Mouse (Mus musculus) neural tube, embryonic 14.5 days (tissue): ENCODE results near the gene Sox18. TPM values are rescaled to one million over a fixed set of nuclear protein-coding genes. Genes with fewer than 3 reads are reported as not detected.

Experiments used
- ATAC-seq: fragments of 200-750 bp; cut with Nextera tagmentation; 2 replicates; pipeline ENCODE4 v1.8.0; 2017; ENCODE audit warnings: low read depth, mild to moderate bottlenecking, moderate TSS enrichment, moderate library complexity
- H3K27ac ChIP-seq: fragments of 300-500 bp; sonication (generic); 2 replicates; pipeline ENCODE4 v1.5.1; 2014; ENCODE audit warnings: low read depth, mild to moderate bottlenecking, control low read depth, low read length, moderate library complexity, mixed read lengths
- H3K27me3 ChIP-seq: fragments of 300-500 bp; sonication (generic); 2 replicates; pipeline ENCODE4 v1.6.1; 2014; ENCODE audit warnings: low read length; ENCODE audit not compliant: control insufficient read depth, insufficient read depth
- H3K36me3 ChIP-seq: fragments of 300-500 bp; sonication (generic); 2 replicates; pipeline ENCODE4 v1.6.1; 2014; ENCODE audit warnings: low read length, mixed read lengths; ENCODE audit not compliant: control insufficient read depth, insufficient read depth
- H3K4me1 ChIP-seq: fragments of 300-500 bp; sonication (generic); 2 replicates; pipeline ENCODE4 v1.6.1; 2014; ENCODE audit warnings: low read length; ENCODE audit not compliant: control insufficient read depth, insufficient read depth
- H3K4me2 ChIP-seq: fragments of 300-500 bp; sonication (generic); 2 replicates; pipeline ENCODE4 v1.6.1; 2014; ENCODE audit warnings: mild to moderate bottlenecking, low read depth, low read length, control low read depth
- H3K4me3 ChIP-seq: fragments of 300-500 bp; sonication (generic); 2 replicates; pipeline ENCODE4 v1.5.1; 2014; ENCODE audit warnings: low read depth, low read length, control low read depth, mixed read lengths
- H3K9ac ChIP-seq: fragments of 300-500 bp; sonication (generic); replicated peaks from 2 replicates; pipeline ENCODE4 v1.6.1; 2014; ENCODE audit warnings: low read depth, mild to moderate bottlenecking, control low read depth, low read length, mixed read lengths
- H3K9me3 ChIP-seq: fragments of 300-500 bp; sonication (generic); 2 replicates; pipeline ENCODE4 v1.6.1; 2016; ENCODE audit warnings: low read length; ENCODE audit not compliant: control insufficient read depth
- WGBS: fragments of 180-500 bp; shearing (Covaris S2); extraction: QIAGEN DNeasy Blood & Tissue Kit; methylation state at CpG from one replicate; pipeline ENCODE4 v1.1.7; 2014; 5-methylcytosine and 5-hydroxymethylcytosine counted together
- polyA plus RNA-seq: library from polyadenylated mRNA; unstranded; fragments of >200 nt; fragmentation: Nextera tagmentation; extraction: Ambion mirVana; gene quantifications from 2 replicates; pipeline ENCODE4 v1.2.1, GENCODE M21; 2014

Gene Sox18
- polyA plus RNA-seq, 1 experiment from 2014 or later = 12.7 TPM

GRCm38 (mm10) chr2:181646626-181647472 lies 24.6 kb downstream of the Sox18 start:
- Histone ChIP-seq H3K4me1 (no peaks in the 10 kb centered on the region), H3K9ac (no peak overlapping the region), H3K4me3 (no peak overlapping the region), H3K27ac (no peak overlapping the region), H3K36me3 (peaks cover 57% of the 10 kb centered on the region), H3K9me3 (no peaks in the 10 kb centered on the region), H3K27me3 (no peaks in the 10 kb centered on the region), H3K4me2 (no peak overlapping the region)
- WGBS = 85% methylated on average over 6 of the region's 6 CpGs
- ATAC-seq = no peak

- Histone ChIP-seq H3K9me3 (no peaks in the 10 kb centered on the region), H3K4me2 (no peak overlapping the region), H3K4me1 (no peaks in the 10 kb centered on the region), H3K9ac (no peak overlapping the region), H3K4me3 (no peak overlapping the region), H3K27me3 (no peaks in the 10 kb centered on the region), H3K27ac (no peak overlapping the region), H3K36me3 (peaks cover 59% of the 10 kb centered on the region)
- ATAC-seq = no peak
- 86% methylated on average over 3 of the region's 3 CpGs for WGBS
Observed at GRCm38 (mm10) chr2:181645666-181646065, 25.8 kb downstream of the Sox18 start.

GRCm38 (mm10) chr2:181644361-181644760 lies 27.1 kb downstream of the Sox18 start:
- ATAC-seq = no peak

GRCm38 (mm10) chr2:181635865-181636264 lies 35.6 kb downstream of the Sox18 start:
- no peaks in the 10 kb centered on the region for H3K27me3 ChIP-seq
- H3K4me3 ChIP-seq = no peak overlapping the region
- ATAC-seq = no peak
- no peak overlapping the region for H3K27ac ChIP-seq
- no peaks in the 10 kb centered on the region for H3K4me1 ChIP-seq
- no peak overlapping the region for H3K4me2 ChIP-seq
- 94% methylated on average over 3 of the region's 3 CpGs for WGBS
- peaks cover 59% of the 10 kb centered on the region for H3K36me3 ChIP-seq
- no peaks in the 10 kb centered on the region for H3K9me3 ChIP-seq
- no peak overlapping the region for H3K9ac ChIP-seq

More at GRCm38 (mm10) chr2:181644361-181644760, 27.1 kb downstream of the Sox18 start:
- no peak overlapping the region for H3K4me2 ChIP-seq
- H3K36me3 ChIP-seq = peaks cover 49% of the 10 kb centered on the region
- H3K4me1 ChIP-seq = no peaks in the 10 kb centered on the region
- no peaks in the 10 kb centered on the region for H3K27me3 ChIP-seq
- WGBS = 85% methylated on average over 2 of the region's 2 CpGs
- H3K9ac ChIP-seq = no peak overlapping the region
- no peak overlapping the region for H3K27ac ChIP-seq
- no peak overlapping the region for H3K4me3 ChIP-seq
- no peaks in the 10 kb centered on the region for H3K9me3 ChIP-seq

- Histone ChIP-seq H3K36me3 (peaks cover 50% of the 10 kb centered on the region), H3K9me3 (no peaks in the 10 kb centered on the region), H3K4me3 (no peak overlapping the region), H3K4me1 (no peaks in the 10 kb centered on the region), H3K27ac (no peak overlapping the region), H3K27me3 (no peaks in the 10 kb centered on the region), H3K9ac (no peak overlapping the region), H3K4me2 (no peak overlapping the region)
- ATAC-seq = no peak
- 96% methylated on average over 6 of the region's 6 CpGs for WGBS
Observed at GRCm38 (mm10) chr2:181632624-181633023, 38.8 kb downstream of the Sox18 start.

GRCm38 (mm10) chr2:181628471-181628870 lies 43.0 kb downstream of the Sox18 start:
- ATAC-seq = no peak
- H3K36me3 ChIP-seq = peaks cover 27% of the 10 kb centered on the region; the same call in 1 of the 2 replicates
- H3K4me2 ChIP-seq = no peak overlapping the region
- H3K9ac ChIP-seq = no peak overlapping the region
- no peak overlapping the region for H3K4me3 ChIP-seq
- H3K27ac ChIP-seq = no peak overlapping the region
- no peaks in the 10 kb centered on the region for H3K27me3 ChIP-seq
- no peaks in the 10 kb centered on the region for H3K9me3 ChIP-seq
- no peaks in the 10 kb centered on the region for H3K4me1 ChIP-seq

- no peaks in the 10 kb centered on the region for H3K9me3 ChIP-seq
- H3K9ac ChIP-seq = no peak overlapping the region
- no peaks in the 10 kb centered on the region for H3K27me3 ChIP-seq
- peaks cover 33% of the 10 kb centered on the region for H3K36me3 ChIP-seq
- H3K4me2 ChIP-seq = no peak overlapping the region
- H3K27ac ChIP-seq = no peak overlapping the region
- no peak for ATAC-seq
- no peak overlapping the region for H3K4me3 ChIP-seq
- no peaks in the 10 kb centered on the region for H3K4me1 ChIP-seq
Observed at GRCm38 (mm10) chr2:181623401-181623800, 48.0 kb downstream of the Sox18 start.

Other genes starting within 250 kb of the Sox18 start
- 18.2 and 22.8 TPM in 2 replicates for gene Zbtb46, start 212.2 kb downstream of the Sox18 start, polyA plus RNA-seq
- gene Abhd16b, start 178.4 kb downstream of the Sox18 start, polyA plus RNA-seq = not detected in 2 replicates
- gene Tpd52l2, start 174.5 kb downstream of the Sox18 start, polyA plus RNA-seq = 116 and 120 TPM in 2 replicates
- 245 and 250 TPM in 2 replicates for gene Dnajc5, start 151.2 kb downstream of the Sox18 start, polyA plus RNA-seq
- 61.3 and 66.6 TPM in 2 replicates for gene Uckl1, start 86.7 kb downstream of the Sox18 start, polyA plus RNA-seq
- gene Prpf6, start 79.8 kb downstream of the Sox18 start, polyA plus RNA-seq = 50.3 and 65.6 TPM in 2 replicates
- gene Zfp512b, start 78.8 kb downstream of the Sox18 start, polyA plus RNA-seq = 85.1 and 87.5 TPM in 2 replicates
- gene Samd10, start 72.4 kb downstream of the Sox18 start, polyA plus RNA-seq = 189 and 220 TPM in 2 replicates
- not detected in 2 replicates for gene Gm29797, start 14.6 kb downstream of the Sox18 start, polyA plus RNA-seq
- 49.6 and 54.8 TPM in 2 replicates for gene Tcea2, start 8.7 kb upstream of the Sox18 start, polyA plus RNA-seq
- 53.6 and 66.3 TPM in 2 replicates for gene Rgs19, start 22.3 kb upstream of the Sox18 start, polyA plus RNA-seq
- not detected in 2 replicates for gene Lkaaear1, start 26.8 kb upstream of the Sox18 start, polyA plus RNA-seq
- 98.4 and 105 TPM in 2 replicates for gene Oprl1, start 43.4 kb upstream of the Sox18 start, polyA plus RNA-seq
- 26.9 and 28.7 TPM in 2 replicates for gene Myt1, start 91.7 kb upstream of the Sox18 start, polyA plus RNA-seq
- 30.6 and 38.7 TPM in 2 replicates for gene Pcmtd2, start 166.2 kb upstream of the Sox18 start, polyA plus RNA-seq
- 80.2 and 86.0 TPM in 2 replicates for gene Polr3k, start 192.7 kb upstream of the Sox18 start, polyA plus RNA-seq